Mouse (Mus musculus): ENCODE measurements around the gene Ncbp1.

Gene Ncbp1

DNA sequence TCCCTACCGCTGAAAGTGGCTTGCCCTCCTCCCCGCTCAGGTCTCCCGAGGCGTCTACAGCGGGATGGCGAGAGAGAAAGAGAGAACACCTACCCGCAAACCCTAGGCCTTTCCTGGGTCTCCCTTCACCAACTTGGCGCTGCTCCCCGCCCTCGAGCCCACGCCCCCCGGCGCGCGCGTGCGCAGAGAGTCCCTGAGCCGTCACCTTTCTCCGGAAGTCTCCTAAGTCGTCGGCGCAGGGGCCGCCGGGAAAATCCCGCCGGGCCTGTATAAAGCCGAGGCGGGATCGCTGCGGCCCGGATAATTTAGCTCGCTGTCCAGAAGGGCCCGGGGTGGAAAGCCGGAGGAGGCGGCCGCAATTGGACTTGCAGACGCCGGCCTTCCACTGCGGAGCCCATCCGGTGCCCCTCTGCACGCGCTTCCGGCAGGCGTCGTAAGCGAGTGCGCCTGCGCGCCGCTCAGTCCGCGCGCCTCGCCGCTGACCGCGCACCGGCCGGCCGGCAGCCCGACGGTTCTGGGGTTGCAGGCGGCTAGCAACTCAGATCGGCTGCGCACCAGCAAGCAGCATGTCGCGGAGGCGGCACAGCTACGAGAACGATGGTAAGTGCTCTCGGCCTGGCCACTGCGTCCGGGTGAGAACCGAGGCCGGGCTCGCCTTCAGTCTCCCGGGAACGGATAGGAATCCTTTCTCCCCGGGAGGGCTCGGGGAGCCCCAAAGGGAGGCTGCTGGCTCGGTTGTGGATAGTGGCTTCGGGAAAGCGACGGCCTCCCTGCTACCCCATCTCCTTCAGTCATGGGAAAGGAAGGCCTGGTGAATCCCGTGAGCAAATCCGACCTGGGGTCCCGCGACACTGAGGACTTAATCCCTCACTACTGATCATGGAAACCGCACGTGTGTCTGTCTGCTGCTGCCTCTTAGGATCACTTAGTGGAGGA, at the start of gene Ncbp1, which contains the start of gene Tstd2:
TSS of gene Ncbp1 (plus strand) at position 327 of the 936 bp plus-strand sequence.
TSS of gene Tstd2 (minus strand) at position 408 of the 936 bp plus-strand sequence.
- peak; percentile 92 to 94 for DNase-seq

DNA sequence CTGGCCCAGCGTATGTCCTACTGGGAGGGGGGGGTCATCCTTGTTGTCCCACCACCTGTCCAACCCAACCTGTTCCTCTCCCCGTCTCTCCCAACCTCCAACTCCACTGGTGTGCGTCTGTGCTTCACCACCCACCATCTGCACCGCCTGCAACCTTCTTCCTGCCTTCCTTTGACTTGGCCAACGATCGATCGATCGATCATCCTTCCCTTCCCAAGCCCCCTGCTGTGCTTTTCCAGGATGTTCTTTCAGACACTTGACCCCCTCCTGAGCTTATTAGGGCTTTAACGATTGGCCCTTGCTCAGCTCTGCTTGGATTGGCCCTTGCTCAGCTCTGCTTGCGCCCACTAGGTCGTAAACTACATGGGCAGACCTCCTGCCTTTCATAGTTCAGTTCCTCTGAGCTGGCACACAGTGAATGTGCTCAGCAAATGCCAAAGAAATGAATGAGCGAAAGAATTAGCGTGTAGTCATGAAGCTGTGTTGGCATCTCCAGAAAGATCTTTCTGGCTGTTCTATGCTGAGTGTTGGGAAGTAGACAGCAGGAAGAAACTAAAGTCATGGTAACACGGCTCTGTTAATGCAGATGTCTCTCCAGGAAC, 48.8 kb upstream of the Ncbp1 start:
- DNase-seq, result no peak

DNA sequence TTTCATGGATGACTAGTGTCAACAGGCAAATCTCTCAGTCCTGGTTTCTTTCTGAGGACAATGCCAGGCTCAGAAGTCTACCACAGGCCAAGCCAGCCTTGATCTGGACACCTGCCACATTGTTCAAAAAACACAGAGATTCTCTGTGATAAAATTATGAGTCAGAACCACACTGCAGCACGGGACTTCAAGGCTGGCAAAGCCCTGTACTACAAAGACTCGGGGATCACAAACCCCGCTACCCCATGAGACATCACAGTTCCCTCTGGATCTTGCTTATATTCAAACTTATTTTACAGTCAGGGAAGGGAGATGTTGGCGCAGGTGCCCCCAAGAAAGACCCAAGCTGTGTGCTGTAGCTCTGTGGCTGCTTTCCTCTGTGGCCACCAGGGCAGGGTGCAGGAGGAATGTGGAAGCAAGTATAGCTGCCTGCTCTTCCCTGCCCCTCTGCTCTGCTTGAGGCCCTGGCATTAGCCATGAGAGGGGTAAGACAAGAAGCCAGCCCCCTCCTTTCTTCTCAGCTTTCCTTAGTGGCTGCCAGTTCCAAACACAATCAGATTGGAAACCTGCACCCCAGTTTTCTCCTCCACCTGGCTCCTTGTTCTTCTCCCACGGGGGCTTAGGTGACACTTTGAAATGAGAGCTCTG, 45.9 kb upstream of the Ncbp1 start:
- DNase-seq, result no peak

DNA sequence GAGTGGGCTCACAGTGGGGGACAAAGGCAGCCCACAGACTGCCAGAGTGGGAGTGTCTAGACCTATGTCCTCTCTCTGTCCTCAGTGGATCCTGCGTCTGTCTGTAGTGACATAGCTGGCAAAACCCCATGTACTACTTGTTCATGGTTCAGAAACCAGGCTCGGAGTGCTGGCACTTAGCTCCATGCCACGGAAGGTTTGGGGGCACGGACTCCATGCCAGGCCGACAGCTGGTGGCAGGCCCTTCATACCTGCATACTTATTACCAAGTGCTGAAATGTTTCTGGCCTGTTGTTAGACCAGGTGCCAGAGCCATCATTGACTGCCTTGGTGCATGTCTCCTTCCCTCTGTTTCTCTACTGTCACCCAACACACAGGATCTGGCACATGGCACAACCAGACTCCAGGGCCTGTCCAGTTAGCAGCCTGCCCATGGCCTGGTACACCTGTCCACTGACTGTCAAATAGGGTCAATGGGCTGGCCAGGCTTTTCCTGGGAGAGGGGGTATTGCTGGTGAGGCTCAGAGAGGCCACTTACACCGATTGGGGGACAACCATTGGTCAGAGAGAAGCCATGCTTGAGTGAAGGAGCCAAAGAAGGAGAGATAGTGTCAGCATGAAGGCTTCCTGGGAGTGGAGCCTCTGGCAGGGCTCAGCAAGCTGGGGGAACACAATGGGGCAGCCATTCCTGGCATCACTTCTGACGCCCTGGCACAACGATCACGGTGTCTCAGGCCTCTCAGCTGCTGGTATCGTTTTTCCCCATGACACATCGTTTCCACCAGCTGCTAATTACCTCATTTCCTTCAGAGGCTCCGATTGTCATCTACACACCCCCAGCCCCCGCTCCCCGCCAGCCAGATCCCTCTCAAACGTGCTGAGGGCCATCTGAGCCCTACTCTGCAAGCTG, 43.2 kb upstream of the Ncbp1 start:
- DNase-seq, result no peak

DNA sequence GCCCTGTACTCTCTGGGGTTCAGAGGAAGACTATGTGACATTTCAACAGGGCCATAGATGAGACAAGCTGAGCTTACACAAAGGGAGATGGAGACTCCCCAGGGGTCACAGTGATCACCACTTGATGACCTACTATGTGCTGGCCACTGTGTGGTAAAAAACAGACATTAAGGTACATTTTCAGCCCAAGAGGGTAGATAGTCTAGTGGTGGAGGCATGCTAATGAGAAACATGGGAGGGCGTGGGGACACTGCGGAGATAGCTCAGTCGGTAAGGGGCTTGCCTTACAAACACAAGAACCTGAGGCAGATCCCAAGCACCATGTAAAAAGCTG, 42.6 kb upstream of the Ncbp1 start:
- DNase-seq, result no peak

DNA sequence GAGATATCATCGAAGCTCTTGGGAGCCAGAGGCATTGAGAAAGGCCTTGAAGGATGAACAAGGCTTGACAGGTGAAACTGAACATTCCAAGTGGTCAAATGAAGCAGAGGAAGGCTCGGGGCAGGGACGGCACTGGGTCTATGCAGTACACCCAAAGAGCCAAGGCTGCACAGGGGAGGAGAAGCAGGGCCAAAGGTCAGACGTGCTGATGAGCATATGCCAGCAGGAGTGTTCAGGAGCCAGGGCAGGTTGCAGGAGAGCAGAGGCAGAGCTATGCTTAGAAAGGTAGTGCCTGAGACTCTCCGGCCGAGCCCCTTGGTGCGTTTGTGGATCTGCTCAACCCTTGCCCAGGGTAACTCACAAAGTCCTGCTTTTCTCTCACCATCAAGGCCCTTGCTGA, 41.9 kb upstream of the Ncbp1 start:
- no peak for DNase-seq

DNA sequence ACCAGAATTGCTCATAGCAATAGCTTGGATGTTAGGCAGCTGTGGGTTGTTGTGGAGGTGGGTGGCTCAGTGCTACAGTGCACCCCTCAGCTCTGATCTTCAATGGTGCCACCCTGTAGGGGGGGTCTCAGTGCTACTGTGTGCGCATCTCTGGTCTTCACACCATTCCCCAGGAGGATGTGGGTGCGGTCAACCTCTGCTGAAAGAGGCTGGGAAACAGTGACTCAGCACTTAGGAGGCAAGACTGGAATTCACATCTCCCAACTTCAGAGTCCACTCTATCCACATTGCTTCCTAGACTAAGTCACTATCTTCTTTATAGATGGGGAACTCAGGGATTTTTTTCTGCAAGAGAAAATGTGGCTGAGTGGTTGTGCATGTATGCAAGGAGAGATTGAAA, 40.8 kb upstream of the Ncbp1 start:
- DNase-seq, result no peak

DNA sequence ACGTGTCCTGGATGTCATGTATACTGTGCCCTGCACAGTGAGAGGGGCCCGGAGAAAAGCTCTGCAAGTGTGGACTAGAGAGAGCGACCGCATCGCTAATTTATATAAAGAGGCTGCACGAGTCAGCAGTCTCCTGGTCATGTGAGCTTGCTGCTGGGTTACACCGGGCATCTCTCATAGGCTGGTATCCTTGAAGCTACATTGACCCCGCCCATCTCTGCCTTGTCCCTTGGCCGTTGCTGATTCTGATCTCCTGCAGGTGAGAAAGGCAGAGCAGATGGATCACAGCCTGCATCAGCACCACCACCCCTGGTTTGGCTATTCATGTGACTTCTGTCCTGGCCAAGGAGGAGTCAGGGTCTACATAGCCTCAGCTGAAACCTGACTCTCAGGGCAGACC, 39.3 kb upstream of the Ncbp1 start:
- DNase-seq, result no peak

DNA sequence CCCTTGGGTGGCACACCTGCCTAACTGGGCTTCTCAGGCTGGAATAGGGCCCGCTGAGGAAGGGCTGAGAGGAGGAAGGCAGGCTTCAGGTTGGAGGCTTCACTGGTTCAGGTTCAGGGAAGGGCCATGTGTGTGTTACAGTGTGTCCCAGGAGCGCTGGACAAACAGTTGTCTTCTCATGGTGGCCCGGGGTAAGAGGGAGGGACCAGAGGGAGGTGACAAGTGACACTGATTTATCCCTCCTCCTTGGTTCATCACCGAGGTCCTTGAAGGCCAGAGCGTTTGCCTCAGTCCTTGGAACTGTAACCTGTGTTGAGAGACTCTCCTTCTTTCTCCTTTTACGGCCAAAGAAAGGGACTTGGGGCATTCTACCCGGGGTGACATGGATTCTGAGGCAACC, 37.9 kb upstream of the Ncbp1 start:
- no peak for DNase-seq

DNA sequence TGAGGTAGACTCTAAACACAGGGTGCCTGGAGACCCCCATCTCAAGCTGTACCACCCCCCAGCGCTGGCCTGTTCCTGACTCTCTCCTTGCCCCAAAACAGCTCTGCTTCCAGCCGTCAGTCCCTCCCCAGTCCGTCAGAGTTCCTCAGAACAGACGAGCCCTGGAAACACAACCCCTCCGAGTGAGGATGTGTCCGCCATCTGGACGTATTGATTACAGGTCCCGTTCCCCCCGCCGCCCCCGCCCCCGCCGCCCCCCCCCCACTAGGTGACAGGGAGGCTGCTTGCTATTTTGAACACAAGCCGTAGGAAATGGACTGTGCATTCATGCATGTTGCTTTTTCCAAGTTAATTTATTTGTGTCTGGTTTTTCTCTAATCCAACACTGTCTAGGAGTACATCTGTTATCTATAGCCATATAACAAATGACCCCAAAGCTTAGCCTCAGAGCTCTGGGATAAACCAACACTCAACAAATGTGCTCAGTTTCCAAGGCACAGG, 37.2 kb upstream of the Ncbp1 start:
- DNase-seq, result no peak

DNA sequence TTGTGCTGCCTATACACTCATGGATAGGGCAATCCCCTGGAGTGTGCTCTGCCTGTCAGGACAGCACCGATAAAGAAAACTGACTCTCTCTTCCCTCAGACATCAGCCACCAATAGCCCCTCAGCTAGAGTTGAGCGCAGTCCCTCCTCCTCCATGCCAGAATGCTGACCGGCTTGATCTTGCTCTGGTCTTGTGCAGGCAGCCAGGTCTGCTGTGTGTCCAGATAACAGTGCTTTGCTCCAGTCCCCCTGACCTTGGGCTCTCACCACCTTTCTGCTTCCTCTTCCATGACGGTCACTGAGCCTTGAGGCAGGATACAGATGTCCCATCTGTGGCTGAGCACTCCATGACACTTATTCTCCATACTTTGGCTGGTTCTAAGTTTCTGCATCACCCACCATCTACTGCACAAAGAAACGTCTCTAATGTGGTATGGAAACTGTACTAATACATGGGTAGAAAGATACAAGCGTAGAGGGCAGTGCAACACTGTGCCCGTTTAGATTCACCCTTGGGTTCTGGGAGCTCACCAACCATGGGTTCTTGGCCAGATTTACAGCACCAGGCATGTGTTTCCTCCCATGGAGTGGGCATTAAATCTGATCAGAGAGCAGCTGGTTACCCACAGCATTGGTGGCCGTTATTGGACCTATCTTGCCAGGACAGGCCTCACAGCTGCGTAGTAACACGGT, 36.2 kb upstream of the Ncbp1 start:
- no peak for DNase-seq

DNA sequence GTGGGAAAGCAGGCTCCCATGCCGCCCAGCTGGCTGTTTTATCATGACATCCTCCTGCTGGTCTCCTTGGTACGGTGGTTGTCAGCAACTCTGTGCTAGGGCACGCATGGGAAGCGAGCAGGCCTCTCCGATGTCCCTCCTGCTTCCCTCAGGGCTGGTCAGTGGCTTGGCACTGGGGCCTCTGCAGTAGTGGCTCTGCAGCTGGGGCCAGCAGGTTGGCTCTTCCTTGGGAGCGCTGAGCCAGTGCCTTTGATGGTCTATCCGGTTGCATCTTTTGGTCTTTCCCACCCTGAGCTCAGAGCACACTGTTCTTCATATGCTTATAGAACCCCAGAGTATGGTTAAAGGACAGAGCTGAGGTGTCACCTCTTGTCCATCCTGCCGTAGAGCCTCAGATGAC, 28.3 kb upstream of the Ncbp1 start:
- no peak for DNase-seq

DNA sequence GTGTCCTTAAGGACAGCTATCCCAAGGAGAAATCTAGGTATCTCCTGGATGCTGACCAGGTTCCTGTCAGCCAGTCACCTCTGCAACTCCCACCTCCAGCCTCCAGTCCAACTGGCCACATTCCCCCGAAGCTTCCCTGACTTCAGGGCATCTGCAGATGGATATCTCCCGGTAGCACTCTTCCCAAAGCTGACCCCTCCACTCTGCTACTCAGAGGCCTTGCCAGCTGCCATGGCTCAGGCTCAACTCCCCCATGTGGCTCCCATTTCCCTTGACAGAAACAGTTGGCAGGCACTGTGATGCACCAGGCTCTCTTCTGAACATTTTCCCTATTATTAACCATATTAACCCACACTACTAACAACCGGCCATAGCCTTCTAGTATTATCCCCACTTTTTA, 27.1 kb upstream of the Ncbp1 start:
- no peak for DNase-seq

DNA sequence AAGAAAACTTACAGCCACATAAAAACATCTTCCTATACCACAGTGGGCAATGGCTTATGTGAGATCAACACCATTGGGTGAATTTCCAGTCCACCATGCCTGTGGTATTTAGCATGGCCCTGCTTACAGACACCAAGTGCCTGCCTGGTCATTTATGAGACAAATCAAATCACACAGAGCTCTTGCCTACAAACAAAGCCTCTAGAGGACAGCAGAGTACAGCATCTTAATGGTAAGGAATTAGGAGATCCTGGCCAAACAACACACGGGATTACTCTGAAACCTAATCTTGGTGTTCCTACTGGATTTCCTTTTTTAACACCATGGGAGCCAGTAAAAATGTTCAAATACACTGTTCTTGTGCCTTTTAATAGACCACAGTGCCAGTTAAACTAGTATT, 23.1 kb upstream of the Ncbp1 start:
- no peak for DNase-seq

DNA sequence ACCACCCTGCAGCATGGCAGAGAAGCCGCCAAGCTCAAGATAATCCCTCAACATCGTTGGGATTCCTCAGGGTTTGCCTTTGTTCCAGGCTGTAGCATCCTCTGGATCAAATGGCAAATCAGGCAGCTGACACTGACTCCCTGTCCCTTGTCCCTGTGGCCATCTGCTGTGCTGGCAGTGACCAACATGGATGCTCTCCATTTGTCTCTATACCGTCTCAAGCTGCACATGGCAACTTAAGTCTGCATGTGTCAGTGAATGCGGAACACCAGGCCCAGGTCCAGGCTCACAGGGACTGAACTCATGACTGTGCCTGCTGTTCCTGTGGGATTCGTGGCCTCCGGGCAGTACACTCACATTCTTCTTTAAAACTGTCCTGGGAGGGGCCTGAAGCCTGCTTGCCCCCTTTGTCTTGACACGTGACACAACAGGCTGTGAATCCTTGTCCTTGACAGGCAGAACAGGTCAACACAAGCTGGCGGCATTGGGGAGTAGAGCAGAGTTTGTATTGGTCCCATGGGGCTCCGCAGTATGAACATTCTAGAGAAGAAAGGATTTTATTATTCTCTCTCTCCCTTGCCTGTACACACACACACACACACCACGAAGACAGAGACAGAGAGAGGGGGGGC, 21.8 kb upstream of the Ncbp1 start:
- peak; percentile 7 to 52 for DNase-seq

DNA sequence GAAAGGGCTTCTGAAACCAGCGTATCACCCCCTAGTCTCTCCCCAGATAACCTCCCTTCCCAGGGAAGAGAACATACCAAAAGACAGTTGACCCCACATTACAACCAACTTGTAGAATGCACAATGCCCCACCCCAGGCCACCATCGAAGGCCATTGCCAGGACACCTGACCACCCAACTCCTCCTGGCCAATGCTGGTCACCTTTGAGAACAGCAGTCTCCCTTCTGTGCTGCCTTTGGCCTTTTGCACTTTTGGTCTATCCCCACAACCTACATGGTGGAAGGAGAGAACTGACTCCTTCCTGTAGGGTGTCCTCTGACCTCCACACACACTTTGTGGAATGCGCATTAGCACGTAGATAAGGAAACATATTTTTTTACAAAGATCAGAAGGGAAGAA, 20.9 kb upstream of the Ncbp1 start:
- DNase-seq, result no peak

DNA sequence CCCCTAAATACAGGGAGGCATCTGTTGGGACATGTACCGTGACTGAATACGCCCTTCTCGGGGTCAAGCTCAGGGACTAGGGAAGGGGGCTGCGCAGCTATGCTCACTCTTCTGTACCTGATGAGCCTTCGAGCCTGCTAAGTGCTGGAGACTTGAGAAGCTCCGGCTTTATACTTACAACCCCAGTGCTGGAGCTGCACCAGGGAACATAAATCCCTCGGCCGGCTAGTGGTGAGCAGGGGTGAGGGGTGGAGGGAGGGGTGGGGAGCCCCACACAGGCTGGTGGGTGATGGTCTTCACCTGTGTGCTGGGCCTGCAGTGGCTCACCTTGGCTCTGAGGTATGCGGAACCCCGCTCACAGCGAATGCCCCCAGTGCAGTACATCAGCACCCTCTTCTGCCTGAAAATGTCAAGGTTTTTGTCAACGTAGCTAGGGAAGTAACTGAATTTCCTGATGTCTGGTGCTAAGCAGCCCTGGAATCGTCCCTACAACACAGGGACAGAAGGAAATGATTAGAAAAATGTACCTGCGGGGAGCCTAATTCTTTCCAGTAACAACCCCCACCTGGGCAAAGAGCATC, 18.8 kb upstream of the Ncbp1 start:
- DNase-seq, result no peak

DNA sequence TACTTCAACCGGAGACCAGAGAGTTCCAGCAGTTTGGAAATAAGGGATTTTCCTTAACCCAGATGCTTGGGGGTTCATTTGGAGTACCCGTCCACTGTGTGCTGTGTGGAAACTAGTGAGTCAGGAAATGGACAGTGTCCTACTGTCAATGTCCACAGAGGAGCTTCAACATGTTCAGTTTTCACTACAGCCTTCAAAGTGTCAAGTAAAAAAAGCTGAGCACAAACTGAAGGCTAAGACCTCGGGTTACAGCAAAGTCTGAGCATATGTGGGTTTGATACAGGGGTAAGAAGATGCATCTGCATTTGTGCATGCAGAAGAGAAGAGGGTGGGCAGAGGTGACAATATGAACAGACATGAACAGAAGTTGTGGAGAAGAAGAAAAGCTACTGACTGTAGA, 17.6 kb upstream of the Ncbp1 start:
- no peak for DNase-seq

DNA sequence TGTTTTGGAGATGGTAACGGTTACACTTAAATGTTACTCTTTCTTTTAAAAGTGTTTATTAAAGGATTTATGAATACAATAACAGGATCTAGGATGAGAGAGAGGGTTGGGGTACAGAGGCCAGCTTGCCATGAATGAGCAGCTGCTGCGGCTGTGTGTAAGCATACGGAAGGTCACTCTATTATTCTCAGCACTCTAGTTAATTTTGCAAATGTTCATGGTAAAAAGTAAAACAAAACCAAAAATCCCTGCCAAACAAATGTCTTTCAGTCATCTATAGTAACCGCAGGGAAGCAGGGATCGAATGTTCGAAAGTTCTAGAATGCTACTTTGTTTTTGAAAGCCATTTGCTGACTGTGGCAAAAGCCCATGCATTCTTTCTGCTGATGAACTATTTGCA, 15.1 kb upstream of the Ncbp1 start:
- DNase-seq, result no peak

DNA sequence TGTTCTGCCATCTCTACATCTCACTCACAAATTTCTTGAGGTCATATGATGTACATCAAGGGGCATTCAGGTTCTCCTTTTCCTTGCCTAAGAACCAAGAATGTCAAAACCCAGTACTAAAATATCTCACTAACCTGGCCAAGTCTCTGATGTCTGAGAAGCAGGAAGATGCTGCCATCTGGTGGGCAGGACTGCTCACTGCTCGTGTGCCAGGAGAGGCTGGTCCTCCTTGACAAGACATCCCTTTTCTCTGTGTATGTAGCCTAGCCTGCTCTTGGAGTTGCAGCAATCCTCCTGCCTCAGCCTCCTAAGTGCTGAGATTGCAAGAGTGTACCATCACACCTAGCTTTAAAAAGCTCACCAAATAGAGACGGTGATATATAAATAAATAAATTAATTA, 11.9 kb upstream of the Ncbp1 start:
- DNase-seq, result peak; percentile 75 to 81

Data from kidney, postnatal 25 days (tissue).